Mouse (Mus musculus) forebrain, embryonic 14.5 days (tissue): ENCODE measurements around the gene Olfr435. TPM values are rescaled to one million over a fixed set of nuclear protein-coding genes. Genes with fewer than 3 reads are reported as not detected.
A peak's percentile ranks its signal among the peaks of the same experiment; 100 is the strongest.
"Not testable (repeated sequence)": the region's sequence is repeated elsewhere in the genome, so short reads cannot be mapped to it uniquely, and the experiment has no call there.

Experiments
- ATAC-seq: fragments of 200-750 bp; cut with Nextera tagmentation; 2 replicates; pipeline ENCODE4 v1.8.0; 2017; ENCODE audit warnings: mild to moderate bottlenecking, moderate library complexity
- DNase-seq: peaks from one replicate; pipeline ENCODE4 v3.0.0-alpha.2; 2015; ENCODE audit warnings: low spot score
- H3K27ac ChIP-seq: fragments of 300-500 bp; sonication (generic); 2 replicates; pipeline ENCODE4 v1.5.1; 2014; ENCODE audit warnings: low read depth, mild to moderate bottlenecking, control low read depth, low read length, moderate library complexity
- H3K27me3 ChIP-seq: fragments of 300-500 bp; sonication (generic); replicated peaks from 2 replicates; pipeline ENCODE4 v1.6.1; 2014; ENCODE audit warnings: low read length, control low read depth, mixed read lengths; ENCODE audit not compliant: control insufficient read depth, insufficient read depth
- H3K36me3 ChIP-seq: fragments of 300-500 bp; sonication (generic); 2 replicates; pipeline ENCODE4 v1.6.1; 2014; ENCODE audit warnings: low read length, control low read depth; ENCODE audit not compliant: control insufficient read depth, insufficient read depth
- H3K4me1 ChIP-seq: fragments of 300-500 bp; sonication (generic); 2 replicates; pipeline ENCODE4 v1.6.1; 2014; ENCODE audit warnings: antibody characterized with exemption, low read length, control low read depth; ENCODE audit not compliant: control insufficient read depth, insufficient read depth
- H3K4me2 ChIP-seq: fragments of 300-500 bp; sonication (generic); 2 replicates; pipeline ENCODE4 v1.6.1; 2014; ENCODE audit warnings: mild to moderate bottlenecking, control low read depth, low read length
- H3K4me3 ChIP-seq: fragments of 300-500 bp; sonication (generic); 2 replicates; pipeline ENCODE4 v1.5.1; 2014; ENCODE audit warnings: low read depth, low read length, control low read depth
- H3K9ac ChIP-seq: fragments of 300-500 bp; sonication (generic); 2 replicates; pipeline ENCODE4 v1.6.1; 2014; ENCODE audit warnings: mild to moderate bottlenecking, low read length, control low read depth, moderate library complexity
- H3K9me3 ChIP-seq: fragments of 300-500 bp; sonication (generic); replicated peaks from 2 replicates; pipeline ENCODE4 v1.6.1; 2016; ENCODE audit warnings: low read length, control low read depth, mixed read lengths; ENCODE audit not compliant: control insufficient read depth
- WGBS: fragments of 180-500 bp; shearing (Covaris S2); extraction: QIAGEN DNeasy Blood & Tissue Kit; methylation state at CpG from one replicate; pipeline ENCODE4 v1.1.7; 2014; 5-methylcytosine and 5-hydroxymethylcytosine counted together
- polyA plus RNA-seq: library from polyadenylated mRNA; unstranded; fragments of >200 nt; fragmentation: Nextera tagmentation; extraction: Ambion mirVana; gene quantifications from 2 replicates; pipeline ENCODE4 v1.2.1, GENCODE M21; 2014

Olfr435 gene
- polyA plus RNA-seq, 1 experiment from 2014 or later, result not detected

DNA sequence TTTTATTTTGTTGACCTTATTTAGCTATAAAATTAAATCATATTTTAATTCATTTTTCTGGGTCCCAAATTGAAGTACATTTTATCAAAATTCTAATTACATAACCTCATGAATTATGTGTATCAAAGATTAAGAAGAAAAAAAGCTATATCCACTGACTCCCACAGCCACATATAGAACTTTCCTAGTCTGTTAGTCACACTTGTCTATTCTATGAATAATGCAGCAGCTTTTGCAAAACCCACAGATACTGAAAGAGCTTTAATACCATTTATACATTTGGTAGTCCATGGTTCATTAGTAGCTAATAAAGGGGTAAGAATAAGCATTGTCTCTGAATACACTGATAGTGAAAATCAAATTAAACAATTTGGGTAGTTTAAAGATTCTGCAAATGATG lies 5.8 kb downstream of the Olfr435 start:
- no peaks in the 10 kb centered on the region for H3K36me3 ChIP-seq
- DNase-seq (no peak), ATAC-seq (no peak)

GRCm38 (mm10) chr6:43205355-43205754 lies 8.4 kb downstream of the Olfr435 start:
- Histone ChIP-seq H3K4me3 (no peak overlapping the region), H3K9me3 (no peaks in the 10 kb centered on the region), H3K36me3 (no peaks in the 10 kb centered on the region), H3K27me3 (no peaks in the 10 kb centered on the region), H3K4me2 (no peak overlapping the region), H3K9ac (no peak overlapping the region), H3K4me1 (no peaks in the 10 kb centered on the region), H3K27ac (no peak overlapping the region)
- no peak for ATAC-seq
- DNase-seq, result peak; percentile 15
- 27% methylated on average over 2 of the region's 2 CpGs for WGBS

More for the DNA sequence above, 5.8 kb downstream of the Olfr435 start:
- H3K4me1 ChIP-seq, result no peaks in the 10 kb centered on the region
- no peak overlapping the region for H3K9ac ChIP-seq
- H3K4me3 ChIP-seq, result no peak overlapping the region
- H3K9me3 ChIP-seq, result no peaks in the 10 kb centered on the region
- no peak overlapping the region for H3K4me2 ChIP-seq
- H3K27me3 ChIP-seq, result no peaks in the 10 kb centered on the region
- H3K27ac ChIP-seq, result no peak overlapping the region

- DNase-seq, ATAC-seq: not testable (repeated sequence)
Measured at GRCm38 (mm10) chr6:43212873-43213272, 15.9 kb downstream of the Olfr435 start, which contains the start of gene Olfr434. Gene Olfr434, plus strand, starts transcription at chr6:43213021.

DNA sequence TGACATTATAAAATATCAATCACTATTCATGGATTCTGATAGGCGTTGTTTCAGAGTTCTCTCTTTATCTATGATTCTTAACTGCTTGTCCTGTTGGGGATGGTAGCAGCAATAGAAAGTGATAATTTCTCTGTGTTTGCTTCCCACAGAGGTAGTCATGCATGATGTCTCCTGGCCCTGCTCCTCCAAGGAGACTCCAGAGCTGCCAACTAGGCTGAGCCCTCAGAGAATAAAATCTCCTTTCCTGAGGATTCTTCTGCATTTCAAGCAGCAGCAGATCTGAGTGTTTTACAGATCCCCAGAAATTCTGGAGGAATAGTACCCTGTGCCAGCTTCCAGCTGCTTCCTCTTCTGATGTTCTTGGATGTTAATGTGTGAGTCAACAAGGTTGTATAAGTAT lies 34.3 kb downstream of the Olfr435 start, which contains the start of gene Olfr47:
Gene Olfr47 (plus strand): TSS at position 275 of the 400 bp plus-strand sequence.
- not testable (repeated sequence) for H3K9ac ChIP-seq, H3K27ac ChIP-seq, H3K36me3 ChIP-seq, DNase-seq, ATAC-seq, H3K9me3 ChIP-seq, H3K4me1 ChIP-seq, H3K4me3 ChIP-seq, H3K27me3 ChIP-seq, H3K4me2 ChIP-seq
- WGBS, result 83% methylated on average over 1 of the region's 1 CpGs

More at GRCm38 (mm10) chr6:43212873-43213272, 15.9 kb downstream of the Olfr435 start, which contains the start of gene Olfr434:
- H3K9ac ChIP-seq, H3K27ac ChIP-seq, H3K4me1 ChIP-seq, H3K4me2 ChIP-seq, H3K36me3 ChIP-seq, H3K4me3 ChIP-seq, H3K27me3 ChIP-seq, H3K9me3 ChIP-seq: not testable (repeated sequence)

DNA sequence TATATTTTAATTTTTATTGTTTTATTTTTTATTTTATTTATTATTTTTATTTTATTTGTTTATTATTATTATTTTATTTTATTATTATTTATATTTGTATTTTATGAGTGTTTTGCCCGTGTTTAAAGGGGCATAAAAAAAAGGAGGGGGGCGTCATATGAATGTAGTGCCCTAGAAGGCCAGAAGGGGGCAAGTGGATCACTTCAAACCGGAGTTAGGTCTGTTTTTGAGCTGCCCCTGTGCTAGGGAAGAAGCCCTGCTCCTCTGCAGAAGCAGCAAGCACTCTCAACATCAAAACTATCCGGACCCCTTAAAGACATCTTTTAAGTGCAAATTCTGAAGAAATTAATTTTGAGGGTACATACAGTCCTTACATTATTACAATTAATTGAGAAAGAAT lies 45.1 kb downstream of the Olfr435 start:
- Histone ChIP-seq H3K27ac (no peak overlapping the region), H3K27me3 (no peaks in the 10 kb centered on the region), H3K4me2 (no peak overlapping the region), H3K9me3 (no peaks in the 10 kb centered on the region), H3K4me3 (no peak overlapping the region), H3K36me3 (no peaks in the 10 kb centered on the region), H3K9ac (no peak overlapping the region), H3K4me1 (no peaks in the 10 kb centered on the region)
- 21% methylated on average over 4 of the region's 4 CpGs for WGBS
- DNase-seq (peak; percentile 28), ATAC-seq (no peak)

- H3K9me3 ChIP-seq, result no peaks in the 10 kb centered on the region
- 71% methylated on average over 3 of the region's 3 CpGs for WGBS
- H3K4me1 ChIP-seq, result no peaks in the 10 kb centered on the region
- no peak for DNase-seq
- H3K9ac ChIP-seq, result no peak overlapping the region
- no peak overlapping the region for H3K27ac ChIP-seq
- H3K4me2 ChIP-seq, result no peak overlapping the region
- no peaks in the 10 kb centered on the region for H3K36me3 ChIP-seq
- no peak for ATAC-seq
- H3K4me3 ChIP-seq, result no peak overlapping the region
- H3K27me3 ChIP-seq, result no peaks in the 10 kb centered on the region
Measured at GRCm38 (mm10) chr6:43247396-43247795, 50.5 kb downstream of the Olfr435 start.

GRCm38 (mm10) chr6:43252994-43253393 lies 56.0 kb downstream of the Olfr435 start:
- WGBS, result 89% methylated on average over 1 of the region's 1 CpGs
- no peak for DNase-seq
- H3K4me1 ChIP-seq, result no peaks in the 10 kb centered on the region
- H3K4me2 ChIP-seq, result no peak overlapping the region
- H3K9me3 ChIP-seq, result no peaks in the 10 kb centered on the region
- no peaks in the 10 kb centered on the region for H3K36me3 ChIP-seq
- H3K4me3 ChIP-seq, result no peak overlapping the region
- no peaks in the 10 kb centered on the region for H3K27me3 ChIP-seq
- no peak overlapping the region for H3K27ac ChIP-seq
- no peak for ATAC-seq
- H3K9ac ChIP-seq, result no peak overlapping the region

Other genes with a start within 250 kb of the Olfr435 start
- not detected in 2 replicates for gene Olfr444, start 248.1 kb upstream of the Olfr435 start, polyA plus RNA-seq
- not detected in 2 replicates for gene Olfr441, start 90.8 kb upstream of the Olfr435 start, polyA plus RNA-seq
- gene Olfr237-ps1, start 50.6 kb upstream of the Olfr435 start, polyA plus RNA-seq, result not detected in 2 replicates
- not detected in 2 replicates for gene Olfr437, start 33.9 kb upstream of the Olfr435 start, polyA plus RNA-seq
- not detected in 2 replicates for gene Olfr13, start 25.0 kb upstream of the Olfr435 start, polyA plus RNA-seq
- gene Olfr434, start 15.9 kb downstream of the Olfr435 start, polyA plus RNA-seq, result not detected in 2 replicates
- not detected in 2 replicates for gene Olfr47, start 34.4 kb downstream of the Olfr435 start, polyA plus RNA-seq
- 1.2 and 1.4 TPM in 2 replicates for gene Arhgef5, start 68.4 kb downstream of the Olfr435 start, polyA plus RNA-seq
- gene Nobox, start 112.4 kb downstream of the Olfr435 start, polyA plus RNA-seq, result not detected in 2 replicates